In the genomic region with DNA sequence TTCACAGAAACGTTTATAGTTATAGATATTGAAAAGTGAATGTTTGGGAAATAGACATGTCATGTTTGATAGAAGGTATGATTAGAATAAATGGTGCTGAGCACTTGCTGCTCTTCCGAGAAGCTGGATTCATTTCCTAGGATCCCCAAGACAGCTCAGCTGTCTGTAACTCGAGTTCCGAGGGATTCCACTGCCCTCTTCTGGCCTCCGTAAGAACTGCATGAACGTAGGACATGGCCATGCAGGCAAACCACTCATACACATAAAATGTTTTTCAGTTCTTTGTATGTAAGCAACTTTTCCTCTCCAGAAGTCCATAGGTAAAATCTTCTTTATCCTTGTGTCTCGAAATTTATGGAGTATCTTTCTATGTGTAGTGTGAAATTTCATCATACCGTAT, we compare ENCODE assay signal across 8 mouse cellular contexts. TPM values are rescaled to one million over a fixed set of nuclear protein-coding genes. Genes with fewer than 3 reads are reported as not detected.
A peak's percentile ranks its signal among the peaks of the same experiment; 100 is the strongest.
DNase-seq lines count a peak whose midpoint lies in the region; ATAC-seq and TF ChIP-seq lines count a peak whose summit lies in the region.

No protein-coding gene starts in this region.

- ATAC-seq in hindbrain, embryonic 11.5 days (ENCODE audit: low FRiP score) = no peak
- ATAC-seq in hindbrain, embryonic 13.5 days (ENCODE audit: low FRiP score) = no peak
- no peak; the same call in 1 of the 2 replicates for ATAC-seq in embryonic facial prominence, embryonic 14.5 days (ENCODE audit: low read depth)
- ATAC-seq in heart, postnatal 0 days (ENCODE audit: insufficient read depth, low read depth) = no peak
- no peak for ATAC-seq in midbrain, embryonic 14.5 days (ENCODE audit: low FRiP score, low TSS enrichment)

- no peak for TF ChIP-seq EP300 in heart, postnatal 0 days (IDR thresholded peaks at IDR 0.05; ENCODE audit: low read depth)

- H3K4me3 ChIP-seq in hindbrain, embryonic 11.5 days (ENCODE audit: low read depth, low read length) = no peak overlapping the region
- H3K4me3 ChIP-seq in hindbrain, embryonic 13.5 days = no peak overlapping the region
- H3K4me3 ChIP-seq in embryonic facial prominence, embryonic 14.5 days (ENCODE audit: low read depth, low read length) = no peak overlapping the region
- no peak overlapping the region for H3K4me3 ChIP-seq in heart, postnatal 0 days (ENCODE audit: low read depth, low read length)
- no peak overlapping the region for H3K4me3 ChIP-seq in midbrain, embryonic 14.5 days (replicated peaks; ENCODE audit: low read depth, low read length)
- H3K4me3 ChIP-seq in testis, adult 2 months (ENCODE audit: control insufficient read depth, low read depth, low read length) = no peak overlapping the region

- H3K27me3 ChIP-seq in hindbrain, embryonic 11.5 days (ENCODE audit: control insufficient read depth, insufficient read depth, low read length) = no peaks in the 10 kb centered on the region
- no peaks in the 10 kb centered on the region for H3K27me3 ChIP-seq in hindbrain, embryonic 13.5 days
- H3K27me3 ChIP-seq in embryonic facial prominence, embryonic 14.5 days (replicated peaks; ENCODE audit: control insufficient read depth, insufficient read depth, low read length) = no peaks in the 10 kb centered on the region
- H3K27me3 ChIP-seq in heart, postnatal 0 days (ENCODE audit: control insufficient read depth, insufficient read depth, low read length) = no peaks in the 10 kb centered on the region
- H3K27me3 ChIP-seq in midbrain, embryonic 14.5 days (ENCODE audit: control insufficient read depth, insufficient read depth, low read length) = no peaks in the 10 kb centered on the region
- no peaks in the 10 kb centered on the region for H3K27me3 ChIP-seq in testis, adult 2 months (ENCODE audit: control insufficient read depth, insufficient read depth, low read length)

- no peaks in the 10 kb centered on the region for H3K9me3 ChIP-seq in hindbrain, embryonic 11.5 days (ENCODE audit: control insufficient read depth, low read length)
- H3K9me3 ChIP-seq in hindbrain, embryonic 13.5 days = no peaks in the 10 kb centered on the region
- H3K9me3 ChIP-seq in embryonic facial prominence, embryonic 14.5 days (ENCODE audit: control insufficient read depth, low read length) = no peaks in the 10 kb centered on the region
- no peaks in the 10 kb centered on the region for H3K9me3 ChIP-seq in heart, postnatal 0 days (replicated peaks; ENCODE audit: control insufficient read depth, low read length)
- H3K9me3 ChIP-seq in midbrain, embryonic 14.5 days (ENCODE audit: control insufficient read depth, low read length) = no peaks in the 10 kb centered on the region

- H3K4me2 ChIP-seq in hindbrain, embryonic 11.5 days (replicated peaks; ENCODE audit: low read depth, low read length) = no peak overlapping the region
- H3K4me2 ChIP-seq in hindbrain, embryonic 13.5 days = no peak overlapping the region
- no peak overlapping the region for H3K4me2 ChIP-seq in embryonic facial prominence, embryonic 14.5 days (ENCODE audit: low read depth, low read length)
- no peak overlapping the region for H3K4me2 ChIP-seq in heart, postnatal 0 days (ENCODE audit: low read depth, low read length)
- no peak overlapping the region for H3K4me2 ChIP-seq in midbrain, embryonic 14.5 days (ENCODE audit: low read length)

- 30% methylated on average over 8 of the region's 8 CpGs for WGBS in hindbrain, embryonic 11.5 days
- 26% methylated on average over 8 of the region's 8 CpGs for WGBS in hindbrain, embryonic 13.5 days
- WGBS in embryonic facial prominence, embryonic 14.5 days = 19% methylated on average over 8 of the region's 8 CpGs
- WGBS in heart, postnatal 0 days = 26% methylated on average over 8 of the region's 8 CpGs
- WGBS in midbrain, embryonic 14.5 days = 28% methylated on average over 8 of the region's 8 CpGs

- no peak for TF ChIP-seq POLR2A in testis, adult 2 months (IDR thresholded peaks at IDR 0.05; ENCODE audit: control insufficient read depth, low read depth, low read length)

- H3K9ac ChIP-seq in hindbrain, embryonic 11.5 days (ENCODE audit: low read depth, low read length) = no peak overlapping the region
- H3K9ac ChIP-seq in hindbrain, embryonic 13.5 days = no peak overlapping the region
- no peak overlapping the region for H3K9ac ChIP-seq in embryonic facial prominence, embryonic 14.5 days (ENCODE audit: low read depth, low read length)
- H3K9ac ChIP-seq in heart, postnatal 0 days (replicated peaks; ENCODE audit: low read depth, low read length) = no peak overlapping the region
- no peak overlapping the region for H3K9ac ChIP-seq in midbrain, embryonic 14.5 days (replicated peaks; ENCODE audit: low read length)

- H3K4me1 ChIP-seq in hindbrain, embryonic 11.5 days (replicated peaks; ENCODE audit: control insufficient read depth, insufficient read depth, low read length) = no peaks in the 10 kb centered on the region
- H3K4me1 ChIP-seq in hindbrain, embryonic 13.5 days (replicated peaks) = no peaks in the 10 kb centered on the region
- H3K4me1 ChIP-seq in embryonic facial prominence, embryonic 14.5 days (ENCODE audit: control insufficient read depth, insufficient read depth, low read length) = no peaks in the 10 kb centered on the region
- no peaks in the 10 kb centered on the region for H3K4me1 ChIP-seq in heart, postnatal 0 days (ENCODE audit: control insufficient read depth, insufficient read depth)
- H3K4me1 ChIP-seq in midbrain, embryonic 14.5 days (ENCODE audit: control insufficient read depth, insufficient read depth, low read length) = no peaks in the 10 kb centered on the region
- no peaks in the 10 kb centered on the region for H3K4me1 ChIP-seq in testis, adult 2 months (ENCODE audit: control insufficient read depth, insufficient read depth, low read length)

- DNase-seq in hindbrain, embryonic 11.5 days (ENCODE audit: low spot score) = peak; percentile 72
- peak; percentile 59 to 67 for DNase-seq in adrenal gland, postnatal 36 days
- peak; percentile 31 for DNase-seq in embryonic facial prominence, embryonic 14.5 days (ENCODE audit: low spot score)
- peak; percentile 44 for DNase-seq in heart, postnatal 0 days (ENCODE audit: low spot score)
- DNase-seq in layer of hippocampus, postnatal 36 days = peak; percentile 42 to 62
- peak; percentile 82 for DNase-seq in midbrain, embryonic 14.5 days

- H3K27ac ChIP-seq in hindbrain, embryonic 11.5 days (ENCODE audit: low read depth, low read length) = no peak overlapping the region
- H3K27ac ChIP-seq in hindbrain, embryonic 13.5 days = no peak overlapping the region
- H3K27ac ChIP-seq in embryonic facial prominence, embryonic 14.5 days (replicated peaks; ENCODE audit: low read depth, low read length) = no peak overlapping the region
- H3K27ac ChIP-seq in heart, postnatal 0 days (ENCODE audit: low read depth) = no peak overlapping the region
- no peak overlapping the region for H3K27ac ChIP-seq in midbrain, embryonic 14.5 days (replicated peaks; ENCODE audit: low read depth, low read length)
- H3K27ac ChIP-seq in testis, adult 2 months (ENCODE audit: control insufficient read depth, insufficient read depth, low read depth, low read length) = no peak overlapping the region

- TF ChIP-seq CTCF in heart, postnatal 0 days (IDR thresholded peaks at IDR 0.05; ENCODE audit: low read depth) = peak; percentile 65
- TF ChIP-seq CTCF in testis, adult 2 months (IDR thresholded peaks at IDR 0.05; ENCODE audit: control insufficient read depth, insufficient read depth, insufficient replicate concordance, low read depth, low read length) = peak; percentile 48; the same call in 1 of the 2 replicates

- H3K36me3 ChIP-seq in hindbrain, embryonic 11.5 days (ENCODE audit: control insufficient read depth, insufficient read depth, low read length) = no peaks in the 10 kb centered on the region
- no peaks in the 10 kb centered on the region for H3K36me3 ChIP-seq in hindbrain, embryonic 13.5 days
- H3K36me3 ChIP-seq in embryonic facial prominence, embryonic 14.5 days (ENCODE audit: control insufficient read depth, insufficient read depth, low read length) = no peaks in the 10 kb centered on the region
- 0 out of 2 replicates have a peak, but pooled peaks cover 7% of the 10 kb centered on the region for H3K36me3 ChIP-seq in heart, postnatal 0 days (replicated peaks; ENCODE audit: control insufficient read depth, insufficient read depth, low read length)
- no peaks in the 10 kb centered on the region for H3K36me3 ChIP-seq in midbrain, embryonic 14.5 days (ENCODE audit: control insufficient read depth, insufficient read depth, low read length)
- H3K36me3 ChIP-seq in testis, adult 2 months (ENCODE audit: control insufficient read depth, insufficient read depth, low read length) = no peaks in the 10 kb centered on the region

RNA-seq across cellular contexts. Expression of a gene that starts 50.6 kb away (rescaled TPM):
- 153 and 161 TPM in 2 replicates for polyA plus RNA-seq in hindbrain, embryonic 11.5 days (2014; fragmentation: Nextera tagmentation; extraction: Ambion mirVana)
- polyA plus RNA-seq in hindbrain, embryonic 13.5 days (2015; fragmentation: Nextera tagmentation; extraction: Ambion mirVana) = 109 and 119 TPM in 2 replicates
- total RNA-seq in adrenal gland, postnatal 36 days (2021) = 100 to 1,000 TPM; 102 to 113 TPM
- polyA plus RNA-seq in embryonic facial prominence, embryonic 14.5 days (2014; fragmentation: Nextera tagmentation; extraction: Ambion mirVana) = 115 and 118 TPM in 2 replicates
- 17.5 and 23.6 TPM in 2 replicates for total RNA-seq in heart, postnatal 0 days (2014; rRNA removed; ENCODE audit: low replicate concordance)
- 84.3 and 96.7 TPM in 2 replicates for polyA plus RNA-seq in heart, postnatal 0 days (2015; fragmentation: Nextera tagmentation; extraction: Ambion mirVana)
- 100 to 1,000 TPM; 123 to 124 TPM for total RNA-seq in layer of hippocampus, postnatal 36 days (2021)
- polyA plus RNA-seq in midbrain, embryonic 14.5 days (2014; fragmentation: Nextera tagmentation; extraction: Ambion mirVana) = 94.5 and 96.1 TPM in 2 replicates
- 48.4 and 62.9 TPM in 2 replicates for polyA plus RNA-seq in testis, adult 2 months (2012; rRNA removed)

Comparison
In these comparisons a context has a peak if more than half of its experiments do, and no peak if none do; other contexts are left out.
1. DNase-seq: peak in every context shown above with its lines; median percentile 82 in midbrain, embryonic 14.5 days; 72 in hindbrain, embryonic 11.5 days; 63 in adrenal gland, postnatal 36 days; 52 in layer of hippocampus, postnatal 36 days; 44 in heart, postnatal 0 days; 31 in embryonic facial prominence, embryonic 14.5 days.